Mouse (Mus musculus) liver, postnatal 0 days (tissue): Measurements from ENCODE around the gene Fndc1.

ENCODE experiments used
- CTCF ChIP-seq: sonication (generic); IDR thresholded peaks from 2 replicates; pipeline ENCODE4 v1.5.1; 2016; ENCODE audit warnings: antibody characterized with exemption, low read depth
- EP300 ChIP-seq: IDR thresholded peaks from 2 replicates; pipeline ENCODE4 v1.6.1; 2016; ENCODE audit warnings: antibody characterized with exemption, low read depth, mild to moderate bottlenecking

- TF ChIP-seq CTCF (no peak), EP300 (no peak)
Measured at GRCm38 (mm10) chr17:7851527-7851926, 24.4 kb upstream of the Fndc1 start.
